Mouse (Mus musculus) hindbrain, embryonic 15.5 days (tissue): ENCODE results near the gene Cyp2b19. TPM values are rescaled to one million over a fixed set of nuclear protein-coding genes. Genes with fewer than 3 reads are reported as not detected.
"Not testable (repeated sequence)": the region's sequence is repeated elsewhere in the genome, so short reads cannot be mapped to it uniquely, and the experiment has no call there.

Experiments used
- ATAC-seq: fragments of 200-750 bp; cut with Nextera tagmentation; 2 replicates; pipeline ENCODE4 v1.8.0; 2017; ENCODE audit warnings: low read depth, moderate number of reproducible peaks, moderate TSS enrichment; ENCODE audit not compliant: low FRiP score
- H3K27ac ChIP-seq: fragments of 300-500 bp; sonication (generic); replicated peaks from 2 replicates; pipeline ENCODE4 v1.5.1; 2015; ENCODE audit warnings: mild to moderate bottlenecking, inconsistent platforms
- H3K27me3 ChIP-seq: fragments of 300-500 bp; sonication (generic); 2 replicates; pipeline ENCODE4 v1.6.1; 2015; ENCODE audit warnings: control low read depth, inconsistent platforms
- H3K36me3 ChIP-seq: fragments of 300-500 bp; sonication (generic); 2 replicates; pipeline ENCODE4 v1.6.1; 2015; ENCODE audit warnings: control low read depth, inconsistent platforms
- H3K4me1 ChIP-seq: fragments of 300-500 bp; sonication (generic); replicated peaks from 2 replicates; pipeline ENCODE4 v1.6.1; 2015; ENCODE audit warnings: control low read depth, inconsistent platforms
- H3K4me2 ChIP-seq: fragments of 300-500 bp; sonication (generic); 2 replicates; pipeline ENCODE4 v1.6.1; 2015; ENCODE audit warnings: moderate library complexity, mild to moderate bottlenecking, inconsistent platforms
- H3K4me3 ChIP-seq: fragments of 300-500 bp; sonication (generic); 2 replicates; pipeline ENCODE4 v1.5.1; 2015; ENCODE audit warnings: mild to moderate bottlenecking, inconsistent platforms
- H3K9ac ChIP-seq: fragments of 300-500 bp; sonication (generic); 2 replicates; pipeline ENCODE4 v1.6.1; 2015; ENCODE audit warnings: inconsistent platforms
- H3K9me3 ChIP-seq: fragments of 300-500 bp; sonication (generic); 2 replicates; pipeline ENCODE4 v1.6.1; 2016; ENCODE audit warnings: control low read depth, inconsistent platforms
- WGBS: fragments of 180-500 bp; shearing (Covaris S2); methylation state at CpG from one replicate; pipeline ENCODE4 v1.1.7; 2015; 5-methylcytosine and 5-hydroxymethylcytosine counted together
- polyA plus RNA-seq: library from polyadenylated mRNA; unstranded; fragments of >200 nt; fragmentation: Nextera tagmentation; extraction: Ambion mirVana; gene quantifications from 2 replicates; pipeline ENCODE4 v1.2.1, GENCODE M21; 2015

The Cyp2b19 gene
- polyA plus RNA-seq, 1 experiment from 2014 or later: 0.47 TPM

DNA sequence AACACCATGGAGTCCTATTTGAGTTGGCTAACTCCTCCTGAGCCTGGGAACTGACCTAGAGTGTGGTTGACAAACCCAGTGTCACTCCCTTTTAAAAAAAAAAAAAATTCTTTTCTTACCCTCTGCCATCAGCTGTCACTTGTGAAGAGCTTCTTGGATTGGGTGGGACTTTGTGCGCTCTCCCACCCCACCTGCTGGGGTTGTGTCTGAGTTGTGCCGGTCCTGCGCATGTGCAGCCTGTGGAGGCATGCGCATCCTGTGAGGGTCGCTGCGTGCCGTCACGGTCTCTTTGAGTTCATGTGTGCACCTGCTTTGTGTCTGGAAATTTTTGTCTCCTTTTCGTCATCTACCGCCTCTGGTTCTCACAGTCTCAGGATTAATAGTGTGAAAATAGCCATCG is 23.6 kb downstream of the Cyp2b19 start:
- Histone ChIP-seq H3K4me1 (no peaks in the 10 kb centered on the region), H3K36me3 (no peaks in the 10 kb centered on the region), H3K9ac (no peak overlapping the region), H3K4me3 (peak overlapping the region; percentile 13), H3K27ac (no peak overlapping the region), H3K4me2 (peak overlapping the region; percentile 40), H3K9me3 (no peaks in the 10 kb centered on the region), H3K27me3 (no peaks in the 10 kb centered on the region)
- ATAC-seq: peak; percentile 91
- WGBS: 3% methylated on average over 11 of the region's 11 CpGs

- Histone ChIP-seq H3K4me3 (peak overlapping the region; percentile 13; the same call in 1 of the 2 replicates), H3K9ac (no peak overlapping the region), H3K36me3 (no peaks in the 10 kb centered on the region), H3K27ac (0 out of 2 replicates have a peak overlapping the region, but pooled peaks have one; percentile 30), H3K4me1 (no peaks in the 10 kb centered on the region), H3K27me3 (no peaks in the 10 kb centered on the region), H3K4me2 (peak overlapping the region; percentile 40), H3K9me3 (no peaks in the 10 kb centered on the region)
- ATAC-seq: no peak
- 16% methylated on average over 8 of the region's 8 CpGs for WGBS
Measured at GRCm38 (mm10) chr7:26780998-26781766, 24.2 kb downstream of the Cyp2b19 start.

GRCm38 (mm10) chr7:26781767-26782131 is 24.8 kb downstream of the Cyp2b19 start:
- H3K9ac ChIP-seq: no peak overlapping the region
- H3K36me3 ChIP-seq: no peaks in the 10 kb centered on the region
- WGBS: 27% methylated on average over 7 of the region's 8 CpGs
- no peak for ATAC-seq
- H3K9me3 ChIP-seq: no peaks in the 10 kb centered on the region
- no peak overlapping the region for H3K4me3 ChIP-seq
- H3K27ac ChIP-seq: no peak overlapping the region
- no peaks in the 10 kb centered on the region for H3K4me1 ChIP-seq
- H3K27me3 ChIP-seq: no peaks in the 10 kb centered on the region
- H3K4me2 ChIP-seq: no peak overlapping the region

GRCm38 (mm10) chr7:26783163-26783562 is 26.2 kb downstream of the Cyp2b19 start:
- H3K9ac ChIP-seq: no peak overlapping the region
- H3K27me3 ChIP-seq: no peaks in the 10 kb centered on the region
- no peak overlapping the region for H3K4me2 ChIP-seq
- no peak overlapping the region for H3K27ac ChIP-seq
- no peak overlapping the region for H3K4me3 ChIP-seq
- no peaks in the 10 kb centered on the region for H3K36me3 ChIP-seq
- 81% methylated on average over 5 of the region's 5 CpGs for WGBS
- no peaks in the 10 kb centered on the region for H3K9me3 ChIP-seq
- H3K4me1 ChIP-seq: no peaks in the 10 kb centered on the region
- no peak for ATAC-seq

GRCm38 (mm10) chr7:26786013-26786412 is 29.1 kb downstream of the Cyp2b19 start:
- not testable (repeated sequence) for ATAC-seq, H3K4me3 ChIP-seq
- WGBS: 50% methylated on average over 1 of the region's 1 CpGs

GRCm38 (mm10) chr7:26789984-26790383 is 33.0 kb downstream of the Cyp2b19 start:
- Histone ChIP-seq H3K9me3 (no peaks in the 10 kb centered on the region), H3K4me2 (no peak overlapping the region), H3K9ac (no peak overlapping the region), H3K4me3 (no peak overlapping the region), H3K4me1 (no peaks in the 10 kb centered on the region), H3K27ac (no peak overlapping the region), H3K36me3 (no peaks in the 10 kb centered on the region), H3K27me3 (no peaks in the 10 kb centered on the region)
- no peak for ATAC-seq
- 88% methylated on average over 6 of the region's 6 CpGs for WGBS

More at GRCm38 (mm10) chr7:26786013-26786412, 29.1 kb downstream of the Cyp2b19 start:
- not testable (repeated sequence) for H3K27ac ChIP-seq, H3K9ac ChIP-seq, H3K27me3 ChIP-seq, H3K36me3 ChIP-seq, H3K4me1 ChIP-seq, H3K9me3 ChIP-seq, H3K4me2 ChIP-seq

GRCm38 (mm10) chr7:26800104-26800503 is 43.2 kb downstream of the Cyp2b19 start:
- ATAC-seq: no peak
- no peak overlapping the region for H3K4me2 ChIP-seq
- H3K4me3 ChIP-seq: no peak overlapping the region
- H3K36me3 ChIP-seq: no peaks in the 10 kb centered on the region
- H3K4me1 ChIP-seq: no peaks in the 10 kb centered on the region
- H3K9ac ChIP-seq: no peak overlapping the region
- H3K27me3 ChIP-seq: no peaks in the 10 kb centered on the region
- H3K9me3 ChIP-seq: no peaks in the 10 kb centered on the region; the same call in 1 of the 2 replicates
- no peak overlapping the region for H3K27ac ChIP-seq

DNA sequence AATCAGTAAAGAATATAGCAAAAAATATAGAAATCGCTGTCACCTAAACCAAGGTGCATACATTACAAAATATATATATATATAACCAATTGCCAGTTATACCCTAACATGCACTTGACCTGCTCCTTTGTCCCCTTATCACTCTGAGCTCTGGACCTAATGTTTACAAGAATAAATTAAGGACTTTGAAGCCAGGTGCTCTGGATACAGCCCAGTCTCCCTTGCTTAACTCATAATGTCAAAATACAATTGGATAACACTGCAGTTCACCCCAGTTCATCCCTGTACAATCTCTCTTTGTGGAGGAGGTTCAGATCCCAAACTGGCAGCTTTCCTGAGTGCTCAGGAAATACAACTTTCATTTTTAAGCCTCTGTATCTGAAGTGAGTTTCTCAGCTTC is 44.1 kb downstream of the Cyp2b19 start:
- 89% methylated on average over 1 of the region's 1 CpGs for WGBS

DNA sequence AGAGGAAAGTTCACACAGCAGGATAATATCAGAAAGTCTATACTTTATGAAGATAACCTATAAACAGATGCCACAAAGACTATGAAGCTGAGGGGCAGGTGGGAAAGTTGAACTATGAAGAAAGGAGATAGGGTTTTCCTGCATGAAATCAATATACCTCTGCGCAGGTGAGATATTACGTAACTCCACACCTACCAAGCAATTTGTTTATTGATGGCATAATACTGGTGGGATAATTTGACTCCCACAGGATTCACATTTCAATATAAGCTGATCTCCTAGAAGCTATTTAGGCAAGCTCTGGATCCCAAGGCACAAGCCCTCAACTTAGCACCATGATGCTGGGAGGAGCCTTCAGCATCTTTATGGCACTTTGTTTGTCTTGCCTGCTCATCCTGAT is 51.6 kb downstream of the Cyp2b19 start, which contains the start of gene Cyp2g1:
Gene Cyp2g1 (plus strand): TSS at position 301 of the 400 bp plus-strand sequence.
- no peak within 1 kb of the TSS for H3K4me2 ChIP-seq
- H3K36me3 ChIP-seq: no peaks in the 10 kb centered on the region
- H3K4me3 ChIP-seq: no peak within 1 kb of the TSS
- WGBS: 95% methylated on average over 2 of the region's 2 CpGs
- ATAC-seq: no peak
- H3K27ac ChIP-seq: no peak within 1 kb of the TSS
- no peaks in the 10 kb centered on the region for H3K9me3 ChIP-seq
- H3K9ac ChIP-seq: no peak within 1 kb of the TSS
- H3K27me3 ChIP-seq: no peaks in the 10 kb centered on the region
- no peaks in the 10 kb centered on the region for H3K4me1 ChIP-seq

More for the DNA sequence above, 44.1 kb downstream of the Cyp2b19 start:
- H3K27me3 ChIP-seq: no peaks in the 10 kb centered on the region
- ATAC-seq: no peak
- H3K4me1 ChIP-seq: no peaks in the 10 kb centered on the region
- H3K36me3 ChIP-seq: no peaks in the 10 kb centered on the region
- no peaks in the 10 kb centered on the region; the same call in 1 of the 2 replicates for H3K9me3 ChIP-seq
- no peak overlapping the region for H3K27ac ChIP-seq
- no peak overlapping the region for H3K4me2 ChIP-seq
- H3K4me3 ChIP-seq: no peak overlapping the region
- H3K9ac ChIP-seq: no peak overlapping the region

Other genes starting within 250 kb of the Cyp2b19 start
- gene Nlrp9a, start 222.1 kb upstream of the Cyp2b19 start, polyA plus RNA-seq: not detected in 2 replicates
- not detected in 2 replicates for gene Vmn1r185, start 138.7 kb upstream of the Cyp2b19 start, polyA plus RNA-seq
- gene Cyp2b23, start 70.7 kb upstream of the Cyp2b19 start, polyA plus RNA-seq: not detected in 2 replicates
- not detected in 2 replicates for gene Cyp2g1, start 51.8 kb downstream of the Cyp2b19 start, polyA plus RNA-seq
- 0.89 and 1.7 TPM in 2 replicates for gene Cyp2a5, start 78.2 kb downstream of the Cyp2b19 start, polyA plus RNA-seq
- not detected in 2 replicates for gene Cyp2a22, start 182.2 kb downstream of the Cyp2b19 start, polyA plus RNA-seq